Mouse (Mus musculus) activated CD4-positive, CD25-positive, alpha-beta regulatory T cell, adult 4 months (primary cell): ENCODE data around the gene Fpr3. TPM values are rescaled to one million over a fixed set of nuclear protein-coding genes. Genes with fewer than 3 reads are reported as not detected.
"Not testable (repeated sequence)": the region's sequence is repeated elsewhere in the genome, so short reads cannot be mapped to it uniquely, and the experiment has no call there.

Source experiments
- ATAC-seq: one replicate; pipeline ENCODE4 v1.8.0; 2017
- polyA plus RNA-seq, 2 experiments: library from polyadenylated mRNA; unstranded; fragments of 100-300 nt; shearing (Covaris generic); gene quantifications; one replicate each; pipeline ENCODE4 v1.2.1; 2017

The Fpr3 gene
- under 1 TPM in 1 of 2 experiments, not detected in 1; 0.54 TPM for polyA plus RNA-seq

GRCm38 (mm10) chr17:17887774-17888248 is at the start of gene Fpr3, which contains the start of gene Fpr2:
TSS of gene Fpr3 (plus strand) at chr17:17887852.
TSS of gene Fpr2 (plus strand) at chr17:17887824.
- ATAC-seq: no peak

DNA sequence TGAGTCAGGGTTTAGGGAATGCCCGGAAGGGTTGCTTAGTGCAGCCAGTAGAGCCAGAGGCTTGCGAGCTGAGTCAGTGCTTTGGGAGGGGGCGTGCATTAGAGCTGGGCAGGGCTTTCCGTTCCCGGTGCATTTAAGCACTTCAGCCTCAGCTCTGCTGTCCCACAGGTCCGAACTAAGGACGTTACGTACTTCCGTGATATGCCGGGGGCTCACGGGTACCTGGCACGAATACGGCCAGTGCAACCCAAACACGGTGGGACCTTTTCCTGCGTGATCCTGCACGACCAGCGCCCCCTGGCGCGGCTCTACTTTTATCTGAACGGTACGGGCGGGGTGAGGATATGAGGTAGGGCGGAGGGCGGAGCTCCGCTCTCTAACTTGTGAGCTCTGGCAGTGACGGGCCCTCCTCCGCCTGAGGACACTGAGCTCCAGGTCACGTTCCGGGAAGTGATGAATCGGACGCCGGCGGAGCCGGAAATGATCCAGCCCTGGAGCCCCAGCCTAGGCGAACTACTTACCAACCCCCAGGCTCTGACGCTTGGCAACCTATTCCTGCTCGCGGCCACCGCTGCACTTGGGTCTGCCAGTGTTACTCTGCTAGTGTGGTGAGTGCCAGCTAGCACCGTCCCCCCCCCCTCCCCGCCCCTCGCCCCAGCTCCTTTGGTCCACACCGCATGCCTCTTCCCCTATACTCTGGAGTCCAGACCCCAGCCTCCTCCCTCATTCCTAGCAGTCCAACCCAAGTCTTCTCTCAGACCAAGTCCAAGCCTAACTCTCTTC is 49.5 kb upstream of the Fpr3 start:
- ATAC-seq: peak; percentile 98

GRCm38 (mm10) chr17:17839276-17839675 is 48.4 kb upstream of the Fpr3 start:
- no peak for ATAC-seq

DNA sequence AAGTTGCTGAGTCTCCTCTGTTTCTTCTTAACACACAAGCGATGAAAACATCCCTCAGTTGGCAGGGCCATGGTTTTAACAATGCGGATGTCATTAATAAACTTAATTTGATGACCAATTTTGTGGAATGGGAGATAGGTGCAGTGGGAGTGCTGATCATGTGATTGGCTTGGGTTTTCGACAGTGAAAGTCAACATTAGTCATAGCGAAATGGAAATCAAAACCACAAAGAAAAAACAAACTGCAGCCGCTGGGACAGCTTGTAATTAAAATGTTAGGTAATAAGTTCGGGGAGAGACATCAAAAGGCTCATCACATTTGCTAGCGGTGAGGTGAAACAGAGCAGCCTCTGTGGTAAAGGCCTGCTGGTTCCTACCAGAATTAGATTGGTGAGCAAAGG is 46.9 kb upstream of the Fpr3 start:
- ATAC-seq: no peak

DNA sequence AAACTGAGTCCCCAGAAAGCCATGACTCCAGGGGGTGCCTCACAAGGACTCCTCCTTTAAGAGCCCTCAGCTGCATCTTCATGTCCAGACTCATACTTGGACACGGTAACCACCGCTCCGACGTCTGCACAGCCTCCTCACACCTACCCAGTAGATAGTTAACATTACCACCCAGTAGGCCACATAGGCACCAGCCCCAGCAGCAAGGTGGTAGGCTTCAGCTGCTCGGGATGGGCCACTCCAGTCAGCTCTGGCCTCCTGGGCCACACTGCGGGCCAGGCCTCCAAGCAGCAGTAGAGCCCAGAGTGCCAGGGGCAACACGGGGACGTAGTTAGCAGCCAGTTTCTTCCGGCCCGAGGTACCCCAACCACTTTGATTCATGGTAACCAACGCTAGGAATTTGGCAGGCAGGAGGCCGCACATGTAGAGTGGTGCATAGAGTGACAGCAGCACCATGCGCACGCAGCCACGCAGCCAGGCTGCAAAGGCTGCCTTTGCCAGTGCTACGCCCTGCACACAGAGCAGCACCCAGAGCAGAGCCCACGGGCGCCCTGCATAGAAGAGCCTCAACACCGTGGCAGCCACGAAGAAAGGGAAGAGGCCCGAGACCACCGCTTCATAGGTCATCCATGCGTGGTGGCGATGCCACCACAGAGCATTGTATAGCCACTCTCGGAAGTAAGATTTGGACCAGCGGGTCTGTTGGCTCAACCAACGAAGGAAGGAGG is 44.0 kb upstream of the Fpr3 start:
- ATAC-seq: no peak

- not testable (repeated sequence) for ATAC-seq
Observed at GRCm38 (mm10) chr17:17844606-17845005, 43.0 kb upstream of the Fpr3 start.

DNA sequence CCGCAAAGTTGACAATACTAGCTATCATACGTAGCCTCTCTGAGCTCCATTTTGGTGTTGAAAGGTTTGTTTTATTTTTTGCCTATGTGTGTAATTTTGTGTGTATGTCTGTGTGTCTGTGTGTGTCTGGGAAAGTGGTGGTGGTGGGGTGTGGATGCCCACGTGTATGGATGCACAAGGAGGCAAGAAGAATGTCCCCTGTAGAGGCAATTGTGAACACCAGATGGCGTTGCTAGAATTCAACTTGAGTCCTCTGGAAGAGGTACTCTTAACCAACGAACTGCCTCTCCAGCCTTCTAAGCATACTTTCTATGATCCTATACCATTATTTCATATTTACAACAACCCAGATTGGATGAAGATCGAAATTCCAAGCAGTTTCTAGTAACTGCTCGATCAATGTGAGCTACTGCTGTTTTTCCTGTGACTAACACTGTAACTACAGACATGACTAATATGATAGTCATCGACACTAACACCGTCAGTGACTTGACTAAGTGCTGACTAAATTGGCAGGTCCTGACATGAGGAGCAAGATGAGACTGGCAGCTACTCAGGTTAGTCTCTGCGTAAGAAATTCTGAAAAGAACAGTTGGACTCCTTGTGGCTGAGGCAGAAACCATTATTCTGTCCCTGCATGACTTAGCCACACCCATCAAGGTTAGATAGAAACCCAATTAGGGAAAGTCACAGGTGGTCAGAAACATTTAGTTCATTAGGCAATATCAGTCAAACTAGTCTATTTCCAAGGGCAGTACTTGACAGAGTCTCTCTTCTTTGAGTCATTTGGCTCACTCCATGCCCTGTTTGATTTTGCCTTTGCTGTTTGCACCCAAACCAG is 42.2 kb upstream of the Fpr3 start:
- ATAC-seq: no peak

- ATAC-seq: no peak
Observed at GRCm38 (mm10) chr17:17848988-17849387, 38.7 kb upstream of the Fpr3 start.

GRCm38 (mm10) chr17:17849906-17850712 is 37.5 kb upstream of the Fpr3 start:
- no peak for ATAC-seq

DNA sequence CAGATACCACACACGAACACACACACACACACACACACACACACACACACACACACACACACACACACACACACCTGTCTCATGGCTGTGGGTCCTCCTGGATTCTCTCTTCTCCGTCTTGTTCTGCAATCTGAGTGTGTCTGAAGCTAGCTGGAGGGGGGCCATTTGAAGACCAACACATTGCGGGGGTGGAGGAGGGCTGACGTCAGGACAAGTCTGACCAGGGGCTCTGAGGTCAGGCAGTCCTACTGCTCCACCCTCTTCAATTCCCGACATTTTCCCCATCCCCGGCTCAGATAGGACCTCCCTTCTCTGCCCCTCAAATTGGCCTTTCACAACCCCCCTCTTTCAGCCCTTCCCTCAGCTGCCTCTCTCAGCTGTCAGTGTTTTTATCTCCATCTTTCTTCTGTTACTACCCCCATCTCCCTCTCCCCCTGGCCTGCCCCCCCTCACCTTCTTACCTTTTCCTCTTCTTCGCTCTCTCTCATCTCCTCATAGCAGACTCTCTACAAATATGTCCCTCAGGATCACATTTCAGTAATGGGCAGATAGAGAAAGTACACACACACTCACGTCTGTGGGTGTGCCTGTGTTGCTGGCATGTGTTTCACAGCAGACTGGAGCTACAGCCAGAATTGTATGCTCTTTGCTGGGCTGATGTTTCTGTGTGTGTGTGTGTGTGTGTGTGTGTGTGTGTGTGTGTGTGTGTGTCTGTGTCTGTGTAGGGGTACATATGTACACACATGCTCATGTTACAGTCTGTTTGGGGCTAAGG is 32.4 kb upstream of the Fpr3 start, which contains the start of gene Has1:
Has1 (minus strand) TSS at position 142 of the 775 bp plus-strand sequence.
- no peak for ATAC-seq

DNA sequence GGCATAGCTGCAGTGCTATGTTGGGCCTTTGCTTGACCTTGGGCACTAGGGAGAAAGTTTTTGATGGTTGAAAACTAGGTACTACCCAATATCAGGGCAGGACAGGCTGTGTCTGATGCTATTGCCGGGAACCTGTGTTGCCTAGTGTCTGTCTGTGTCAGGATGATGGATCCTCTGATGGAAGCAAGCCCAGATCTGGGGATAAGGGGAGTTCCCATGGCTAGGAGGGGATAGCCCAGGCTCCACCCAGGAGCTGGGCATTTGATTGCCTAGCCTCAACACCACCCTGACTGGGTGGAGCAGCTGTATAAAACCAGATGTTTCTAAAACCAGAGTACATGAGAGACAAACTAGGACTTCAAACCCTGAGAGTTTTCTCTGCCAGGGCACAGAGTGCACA is 31.0 kb upstream of the Fpr3 start:
- ATAC-seq: no peak

DNA sequence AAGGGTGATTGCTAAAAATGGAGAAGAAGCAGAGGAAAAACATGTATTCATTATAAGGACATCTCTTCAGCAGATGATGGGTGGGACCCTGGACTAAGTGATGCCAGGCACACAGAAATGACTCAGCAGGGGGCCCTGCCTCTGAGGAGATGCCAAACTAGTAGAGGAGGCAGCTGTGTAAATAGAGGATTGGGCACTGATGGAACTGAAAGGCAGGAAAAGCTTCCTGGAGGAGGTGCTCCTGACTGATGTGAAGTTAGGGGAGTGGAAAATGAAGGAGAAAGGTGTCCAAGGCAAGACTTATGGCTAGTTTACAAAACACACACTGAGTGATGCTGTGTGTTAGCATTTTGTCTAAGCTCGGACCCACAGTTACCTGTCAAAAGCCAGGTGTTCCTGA is 30.2 kb upstream of the Fpr3 start:
- ATAC-seq: no peak

- peak; percentile 46 for ATAC-seq
Observed at GRCm38 (mm10) chr17:17860110-17860509, 27.5 kb upstream of the Fpr3 start.

DNA sequence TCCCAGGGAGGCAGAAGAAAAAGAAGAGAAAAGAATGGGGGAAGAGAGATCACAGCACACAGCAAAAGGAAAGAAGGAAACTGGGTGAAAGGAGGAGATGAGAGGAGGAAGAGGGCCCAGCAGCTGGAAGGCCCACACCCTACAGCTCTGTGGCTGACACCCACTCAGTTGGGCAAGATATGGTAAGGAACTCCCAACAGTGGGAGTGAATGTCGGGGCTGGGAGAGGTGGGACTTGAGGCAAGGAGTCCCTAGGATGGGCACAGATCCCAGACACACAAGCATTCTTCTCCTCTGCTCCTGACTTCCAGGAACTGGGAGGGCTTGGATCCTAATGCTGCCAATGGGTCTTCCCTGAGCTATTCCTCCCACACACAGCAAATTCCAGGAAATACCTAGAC is 25.3 kb upstream of the Fpr3 start:
- ATAC-seq: no peak

DNA sequence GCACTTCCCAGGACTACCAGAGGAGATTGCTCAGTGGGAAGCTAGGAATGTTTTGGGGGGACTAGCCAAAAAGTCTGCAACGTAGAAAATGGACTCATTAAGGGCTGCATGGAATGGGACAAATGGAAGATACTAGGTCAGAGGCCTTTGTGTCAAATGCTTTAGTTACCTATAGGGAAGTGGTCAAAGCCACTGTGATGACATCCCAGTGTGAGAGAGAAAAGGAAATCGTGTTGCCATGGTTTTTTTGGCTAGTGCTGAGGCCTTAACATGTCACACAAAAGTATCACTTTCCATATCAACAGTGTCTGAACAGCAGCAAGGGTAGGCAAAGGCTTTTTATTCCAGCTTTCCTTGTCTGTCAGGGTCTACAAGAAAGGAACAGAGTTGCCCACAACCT is 22.5 kb upstream of the Fpr3 start:
- no peak for ATAC-seq

GRCm38 (mm10) chr17:17866801-17867469 is 20.7 kb upstream of the Fpr3 start:
- ATAC-seq: no peak

GRCm38 (mm10) chr17:17870892-17871550 is 16.6 kb upstream of the Fpr3 start:
- no peak for ATAC-seq

- ATAC-seq: no peak
Observed at GRCm38 (mm10) chr17:17871697-17872096, 16.0 kb upstream of the Fpr3 start.

DNA sequence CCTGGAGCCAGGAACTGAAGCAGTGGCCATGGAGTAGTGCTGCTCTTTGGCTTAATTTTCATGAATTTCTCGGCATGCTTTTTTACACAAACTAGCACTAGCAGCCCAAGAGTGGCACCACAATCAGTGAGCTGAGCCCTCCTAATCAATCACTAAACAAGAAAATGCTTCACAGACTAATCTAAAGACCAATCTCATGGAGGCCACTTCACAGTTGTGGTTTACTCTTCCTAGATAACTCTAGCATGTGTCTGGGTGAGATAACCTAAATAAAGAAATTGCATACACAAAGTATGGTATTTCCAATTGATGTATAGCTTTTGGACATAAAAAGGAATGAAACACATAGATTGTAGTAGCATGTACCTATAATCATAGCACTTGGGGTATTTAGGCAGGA is 8.3 kb upstream of the Fpr3 start:
- ATAC-seq: no peak

DNA sequence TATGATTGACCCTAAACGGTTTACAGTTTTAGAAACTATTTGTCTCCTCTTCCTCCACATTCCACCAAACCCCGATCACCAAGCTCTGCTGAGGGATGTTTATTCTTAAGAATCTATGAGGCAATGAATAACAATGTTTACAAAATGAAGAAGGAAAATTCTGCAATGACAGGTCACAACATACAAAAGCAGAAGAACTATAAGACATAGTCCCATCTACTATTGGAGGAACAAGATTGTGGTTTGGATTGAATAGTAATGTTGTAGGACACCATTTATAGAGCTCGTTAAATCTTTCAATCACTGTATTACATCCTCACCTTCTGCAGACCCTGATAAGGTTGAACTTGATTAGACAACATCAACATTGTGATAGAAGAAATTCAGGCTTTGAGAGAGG is 5.0 kb upstream of the Fpr3 start:
- ATAC-seq: no peak
